Mouse (Mus musculus): ENCODE data around the gene Rbck1. TPM values are rescaled to one million over a fixed set of nuclear protein-coding genes. Genes with fewer than 3 reads are reported as not detected.

Gene Rbck1
- 52.2 and 52.4 TPM in 2 replicates for polyA plus RNA-seq (2015; fragmentation: Nextera tagmentation; extraction: Ambion mirVana)

DNA sequence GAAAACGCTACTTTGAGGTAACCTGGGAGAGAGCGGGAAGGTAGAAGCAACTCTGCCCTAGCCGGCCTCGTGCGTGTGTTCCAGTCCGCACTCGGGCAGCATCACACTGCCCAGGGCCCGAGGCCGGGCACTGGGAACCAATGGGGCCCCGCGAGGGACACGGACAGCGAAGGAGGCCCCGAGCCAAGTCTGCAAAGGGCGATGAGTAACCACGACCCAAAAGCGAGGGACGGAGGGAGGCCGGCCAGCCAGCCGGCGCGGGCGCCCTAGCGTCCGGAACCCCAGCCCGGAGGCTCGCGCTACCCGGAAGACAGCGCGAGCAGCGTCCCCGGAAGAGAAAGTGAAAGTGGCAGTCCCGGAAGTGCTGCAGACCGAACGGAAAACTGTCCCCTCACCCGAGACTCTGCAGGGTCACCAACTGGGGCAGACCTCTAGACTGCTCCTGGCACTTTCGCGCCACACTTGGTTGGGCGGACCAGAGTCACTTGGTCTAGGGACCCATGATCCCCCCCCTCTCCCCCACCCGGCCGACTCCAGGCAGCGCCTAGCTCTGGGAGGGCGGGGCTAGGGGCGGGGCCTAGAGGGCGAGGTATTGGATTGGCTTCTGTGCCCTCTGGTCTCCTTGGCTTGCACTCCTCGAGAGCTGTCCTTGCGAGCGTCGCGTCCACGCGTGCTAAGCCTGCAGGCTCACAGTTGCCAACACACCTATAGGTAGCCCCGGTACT, at the start of gene Rbck1:
Rbck1 (minus strand) TSS at position 553 of the 725 bp plus-strand sequence.
- peak within 1 kb of the TSS; percentile 92 for H3K4me3 ChIP-seq (replicated peaks)
- peak within 1 kb of the TSS; percentile 92 for H3K4me2 ChIP-seq
- DNase-seq (peak; percentile 85), ATAC-seq (ENCODE audit: low read depth) (peak; percentile 94)
- H3K9me3 ChIP-seq (replicated peaks): no peaks in the 10 kb centered on the region
- peaks cover 27% of the 10 kb centered on the region for H3K36me3 ChIP-seq
- H3K27ac ChIP-seq: peak within 1 kb of the TSS; percentile 92
- 0 out of 2 replicates have a peak, but pooled peaks cover 4% of the 10 kb centered on the region for H3K27me3 ChIP-seq
- peak within 1 kb of the TSS; percentile 92 for H3K9ac ChIP-seq
- under 1% methylated on average over 54 of the region's 54 CpGs for WGBS (ENCODE audit: insufficient replicate concordance)
- H3K4me1 ChIP-seq (replicated peaks): peaks cover 53% of the 10 kb centered on the region

- ATAC-seq (ENCODE audit: low read depth): no peak
- Histone ChIP-seq H3K27me3 (peaks cover 63% of the 10 kb centered on the region), H3K9me3 (replicated peaks) (no peaks in the 10 kb centered on the region), H3K4me3 (replicated peaks) (no peak within 1 kb of the TSS), H3K27ac (no peak within 1 kb of the TSS), H3K4me2 (no peak within 1 kb of the TSS), H3K4me1 (replicated peaks) (peaks cover 6% of the 10 kb centered on the region; the same call in 1 of the 2 replicates), H3K9ac (no peak within 1 kb of the TSS), H3K36me3 (no peaks in the 10 kb centered on the region)
- DNase-seq: no peak
- 8% methylated on average over 16 of the region's 16 CpGs for WGBS (ENCODE audit: insufficient replicate concordance)
These were observed 43.9 kb upstream of the Rbck1 start, which contains the start of gene Nrsn2 for GRCm38 (mm10) chr2:152376345-152376741. Gene Nrsn2 (minus strand): TSS chr2:152376638.

GRCm38 (mm10) chr2:152375652-152376344, 43.3 kb upstream of the Rbck1 start:
- ATAC-seq (ENCODE audit: low read depth) (no peak), DNase-seq (no peak)
- no peak overlapping the region for H3K27ac ChIP-seq

GRCm38 (mm10) chr2:152373547-152373946, 41.1 kb upstream of the Rbck1 start:
- Histone ChIP-seq H3K27ac (no peak overlapping the region), H3K9ac (no peak overlapping the region), H3K4me2 (no peak overlapping the region), H3K36me3 (no peaks in the 10 kb centered on the region), H3K9me3 (replicated peaks) (no peaks in the 10 kb centered on the region), H3K4me3 (replicated peaks) (no peak overlapping the region), H3K4me1 (replicated peaks) (peaks cover 6% of the 10 kb centered on the region; the same call in 1 of the 2 replicates), H3K27me3 (peaks cover 73% of the 10 kb centered on the region)
- WGBS (ENCODE audit: insufficient replicate concordance): 48% methylated on average over 9 of the region's 9 CpGs
- ATAC-seq (ENCODE audit: low read depth) (0 out of 2 replicates have a peak, but pooled peaks have one; percentile 23), DNase-seq (no peak)

More at GRCm38 (mm10) chr2:152375652-152376344, 43.3 kb upstream of the Rbck1 start:
- no peak overlapping the region for H3K4me2 ChIP-seq
- H3K27me3 ChIP-seq: peaks cover 63% of the 10 kb centered on the region
- H3K36me3 ChIP-seq: no peaks in the 10 kb centered on the region
- no peak overlapping the region for H3K4me3 ChIP-seq (replicated peaks)
- 9% methylated on average over 21 of the region's 21 CpGs for WGBS (ENCODE audit: insufficient replicate concordance)
- H3K9me3 ChIP-seq (replicated peaks): no peaks in the 10 kb centered on the region
- peaks cover 6% of the 10 kb centered on the region; the same call in 1 of the 2 replicates for H3K4me1 ChIP-seq (replicated peaks)
- no peak overlapping the region for H3K9ac ChIP-seq

- peaks cover 64% of the 10 kb centered on the region for H3K27me3 ChIP-seq
- no peak overlapping the region for H3K4me3 ChIP-seq (replicated peaks)
- no peak for ATAC-seq (ENCODE audit: low read depth)
- no peaks in the 10 kb centered on the region for H3K36me3 ChIP-seq
- H3K9me3 ChIP-seq (replicated peaks): no peaks in the 10 kb centered on the region
- DNase-seq: no peak
- WGBS (ENCODE audit: insufficient replicate concordance): 44% methylated on average over 4 of the region's 4 CpGs
- H3K4me1 ChIP-seq (replicated peaks): peaks cover 6% of the 10 kb centered on the region; the same call in 1 of the 2 replicates
- H3K4me2 ChIP-seq: no peak overlapping the region
- no peak overlapping the region for H3K9ac ChIP-seq
- H3K27ac ChIP-seq: no peak overlapping the region
These were observed 40.2 kb upstream of the Rbck1 start for GRCm38 (mm10) chr2:152372661-152373060.

- Histone ChIP-seq H3K4me1 (replicated peaks) (peaks cover 6% of the 10 kb centered on the region; the same call in 1 of the 2 replicates), H3K9me3 (replicated peaks) (no peaks in the 10 kb centered on the region), H3K9ac (no peak overlapping the region), H3K27ac (no peak overlapping the region), H3K4me3 (replicated peaks) (no peak overlapping the region), H3K4me2 (no peak overlapping the region), H3K27me3 (peaks cover 59% of the 10 kb centered on the region), H3K36me3 (no peaks in the 10 kb centered on the region)
- 69% methylated on average over 7 of the region's 7 CpGs for WGBS (ENCODE audit: insufficient replicate concordance)
- DNase-seq (no peak), ATAC-seq (ENCODE audit: low read depth) (no peak)
These were observed 39.7 kb upstream of the Rbck1 start for GRCm38 (mm10) chr2:152372104-152372503.

DNA sequence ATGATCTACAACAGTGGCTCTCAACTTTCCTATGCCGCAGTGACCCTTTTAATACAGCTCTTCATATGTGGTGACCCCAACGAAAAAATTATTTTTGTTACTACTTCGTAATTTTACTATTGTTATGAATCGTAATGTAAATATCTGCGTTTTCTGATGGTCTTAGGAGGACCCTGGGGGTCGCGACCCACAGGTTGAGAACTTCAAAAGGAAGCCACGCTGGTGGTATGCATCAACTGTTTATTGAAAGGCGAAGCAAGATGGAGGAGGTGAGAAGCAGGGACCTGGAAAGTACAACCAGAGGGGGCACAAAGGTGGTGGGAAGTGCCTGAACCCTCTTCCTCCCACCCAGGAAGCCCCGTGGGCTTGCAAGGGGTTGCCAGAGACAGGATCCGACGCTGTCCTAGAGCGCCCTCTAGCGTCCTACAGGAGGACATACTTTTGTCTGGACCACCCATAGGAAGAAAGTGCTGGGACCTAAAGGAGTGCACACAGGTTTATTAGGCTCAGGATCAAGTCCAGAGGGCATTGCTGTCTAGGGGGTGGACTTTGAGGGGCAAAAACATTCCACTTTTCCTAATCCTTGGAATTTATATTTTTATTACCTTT, 36.2 kb upstream of the Rbck1 start:
- Histone ChIP-seq H3K4me3 (replicated peaks) (no peak overlapping the region), H3K27ac (no peak overlapping the region), H3K4me1 (replicated peaks) (peaks cover 4% of the 10 kb centered on the region), H3K4me2 (no peak overlapping the region), H3K9me3 (replicated peaks) (no peaks in the 10 kb centered on the region), H3K27me3 (peaks cover 24% of the 10 kb centered on the region), H3K36me3 (no peaks in the 10 kb centered on the region), H3K9ac (no peak overlapping the region)
- DNase-seq: no peak
- ATAC-seq (ENCODE audit: low read depth): no peak
- WGBS (ENCODE audit: insufficient replicate concordance): 24% methylated on average over 14 of the region's 14 CpGs

DNA sequence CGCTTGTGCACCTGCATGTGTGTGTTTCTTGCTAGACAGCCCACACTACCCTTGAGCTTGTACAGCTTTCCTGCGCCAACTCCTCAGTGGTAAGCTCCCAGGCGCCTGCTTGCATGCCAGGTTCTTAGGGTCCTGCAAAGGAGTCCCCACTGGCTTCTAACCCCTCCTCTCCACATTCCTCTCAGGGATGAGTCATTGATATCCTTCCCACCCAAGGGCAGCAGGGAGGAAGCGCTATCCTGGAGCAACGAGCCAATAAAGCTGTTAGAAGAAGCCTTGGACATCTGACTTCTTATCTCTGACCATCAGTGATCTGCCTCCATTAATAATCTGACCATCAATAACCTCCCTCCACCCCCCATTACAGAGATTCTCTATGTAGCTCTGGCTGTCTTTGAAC, 35.5 kb upstream of the Rbck1 start:
- H3K36me3 ChIP-seq: no peaks in the 10 kb centered on the region
- WGBS (ENCODE audit: insufficient replicate concordance): 69% methylated on average over 5 of the region's 5 CpGs
- H3K4me2 ChIP-seq: no peak overlapping the region
- DNase-seq: no peak
- H3K9me3 ChIP-seq (replicated peaks): no peaks in the 10 kb centered on the region
- no peak for ATAC-seq (ENCODE audit: low read depth)
- no peak overlapping the region for H3K4me3 ChIP-seq (replicated peaks)
- H3K9ac ChIP-seq: no peak overlapping the region
- H3K27ac ChIP-seq: no peak overlapping the region
- H3K27me3 ChIP-seq: peaks cover 18% of the 10 kb centered on the region
- H3K4me1 ChIP-seq (replicated peaks): peaks cover 6% of the 10 kb centered on the region

DNA sequence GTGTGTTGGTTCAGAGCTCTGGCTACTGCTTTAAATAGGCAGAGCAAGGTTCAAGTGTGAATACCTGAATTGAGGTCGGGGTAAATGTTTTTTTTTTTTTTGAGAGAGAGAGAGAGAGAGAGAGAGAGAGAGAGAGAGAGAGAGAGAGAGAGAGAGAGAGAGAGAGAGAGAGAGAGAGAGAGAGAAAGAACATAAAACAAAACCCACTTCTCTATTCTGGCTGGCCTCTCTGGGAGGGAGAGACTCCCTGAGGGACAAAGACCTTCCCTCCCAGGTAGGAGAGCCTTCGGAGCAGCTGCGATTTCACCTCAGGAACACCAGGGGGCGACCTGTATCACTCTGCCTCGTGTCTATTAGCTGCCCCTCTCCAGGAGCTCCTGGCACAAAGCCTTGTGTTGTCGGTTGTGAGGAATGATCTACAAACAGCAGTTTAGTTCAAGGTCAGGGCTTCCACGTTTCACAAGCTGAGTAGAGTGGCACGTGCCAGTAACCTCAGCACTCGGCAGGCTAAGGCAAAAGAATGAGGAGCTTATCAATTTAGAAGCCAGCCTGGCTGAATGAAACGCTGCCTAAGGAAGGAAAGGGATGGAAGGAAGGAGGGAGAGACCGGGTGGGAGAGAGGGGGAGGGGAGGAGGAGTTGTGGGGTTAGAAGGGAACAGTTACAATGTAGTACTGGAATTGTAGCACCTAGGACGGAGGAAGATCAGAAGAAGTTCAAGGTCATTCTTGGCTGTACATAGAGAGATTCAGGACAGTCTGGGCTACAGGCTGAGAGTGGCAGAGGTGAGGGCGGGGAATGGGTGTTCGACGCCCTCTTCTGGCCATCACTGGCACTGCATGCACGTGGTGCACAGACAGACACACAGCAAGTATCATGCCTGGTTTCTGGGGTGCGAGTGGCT, 31.0 kb upstream of the Rbck1 start:
- H3K4me3 ChIP-seq (replicated peaks): no peak overlapping the region

DNA sequence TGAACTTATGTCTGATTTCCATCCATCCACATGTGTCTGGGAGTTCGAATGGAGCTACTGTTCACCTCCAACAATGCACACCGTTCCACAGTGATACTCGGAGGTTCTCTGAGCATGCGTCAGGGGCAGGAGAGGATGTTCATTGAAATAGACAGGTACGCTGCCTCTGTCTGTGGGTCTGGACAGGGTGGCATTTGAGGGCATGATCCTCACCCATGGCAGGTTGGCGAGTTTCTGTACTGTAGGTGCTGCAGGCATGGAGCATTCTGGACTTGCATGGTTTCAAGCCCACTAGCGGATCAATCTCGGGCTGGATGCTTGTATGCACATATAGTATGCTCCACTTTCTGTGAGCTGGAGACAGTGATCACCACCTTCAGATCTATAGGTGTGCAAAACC, 28.7 kb upstream of the Rbck1 start:
- Histone ChIP-seq H3K4me3 (replicated peaks) (no peak overlapping the region), H3K27me3 (no peaks in the 10 kb centered on the region), H3K9ac (no peak overlapping the region), H3K4me2 (no peak overlapping the region), H3K27ac (no peak overlapping the region), H3K9me3 (replicated peaks) (no peaks in the 10 kb centered on the region), H3K36me3 (no peaks in the 10 kb centered on the region), H3K4me1 (replicated peaks) (peaks cover 10% of the 10 kb centered on the region)
- ATAC-seq (ENCODE audit: low read depth) (no peak), DNase-seq (no peak)
- 70% methylated on average over 8 of the region's 8 CpGs for WGBS (ENCODE audit: insufficient replicate concordance)

More for the DNA sequence above, 31.0 kb upstream of the Rbck1 start:
- 5% methylated on average over 17 of the region's 17 CpGs for WGBS (ENCODE audit: insufficient replicate concordance)
- Histone ChIP-seq H3K4me2 (peak overlapping the region; percentile 43), H3K27ac (no peak overlapping the region), H3K36me3 (no peaks in the 10 kb centered on the region), H3K27me3 (no peaks in the 10 kb centered on the region), H3K9ac (no peak overlapping the region), H3K4me1 (replicated peaks) (peaks cover 10% of the 10 kb centered on the region), H3K9me3 (replicated peaks) (no peaks in the 10 kb centered on the region)
- ATAC-seq (ENCODE audit: low read depth) (peak; percentile 78), DNase-seq (peak; percentile 78)

All from liver, embryonic 13.5 days (tissue).